Mouse (Mus musculus) spleen, adult 2 months (tissue): ENCODE data around the gene Dnal1.

Experiments
- CTCF ChIP-seq: fragments of 200-500 bp; IDR thresholded peaks from 2 replicates; pipeline ENCODE4 v1.5.1; 2011; ENCODE audit warnings: mild to moderate bottlenecking, inconsistent platforms; ENCODE audit not compliant: insufficient read depth, insufficient read length, insufficient replicate concordance; ENCODE audit errors: extremely low read depth
- POLR2A ChIP-seq: fragments of 200-500 bp; IDR thresholded peaks from 2 replicates; pipeline ENCODE4 v1.6.1; 2011; ENCODE audit warnings: low read depth, low read length, inconsistent platforms

- no peak for TF ChIP-seq POLR2A
- no peak for TF ChIP-seq CTCF
These were observed at the start of gene Dnal1 for GRCm38 (mm10) chr12:84114153-84114994.
